Mouse (Mus musculus): ENCODE measurements around the gene Fzd2. TPM values are rescaled to one million over a fixed set of nuclear protein-coding genes. Genes with fewer than 3 reads are reported as not detected.
A peak's percentile ranks its signal among the peaks of the same experiment; 100 is the strongest.

Gene Fzd2
- polyA plus RNA-seq, 1 experiment = 2.7 TPM

GRCm38 (mm10) chr11:102610260-102610659 is 6.1 kb downstream of the Fzd2 start:
- 54% methylated on average over 4 of the region's 4 CpGs for WGBS
- H3K27me3 ChIP-seq (ENCODE audit: control insufficient read depth, insufficient read depth, low read length) = no peaks in the 10 kb centered on the region
- no peak for DNase-seq
- TF ChIP-seq CTCF (IDR thresholded peaks at IDR 0.05; ENCODE audit: borderline replicate concordance, insufficient read depth, low read depth, low read length) = no peak
- TF ChIP-seq POLR2A (IDR thresholded peaks at IDR 0.05; ENCODE audit: borderline replicate concordance, insufficient read depth, low read length) = no peak
- no peak overlapping the region for H3K4me3 ChIP-seq (replicated peaks; ENCODE audit: insufficient read depth, low read depth, low read length)
- no peak overlapping the region for H3K27ac ChIP-seq (ENCODE audit: insufficient read depth, low read length)
- H3K4me1 ChIP-seq (ENCODE audit: control insufficient read depth, insufficient read depth, low read length) = no peaks in the 10 kb centered on the region

- DNase-seq = no peak
- WGBS = 42% methylated on average over 9 of the region's 9 CpGs
- Histone ChIP-seq H3K27me3 (ENCODE audit: control insufficient read depth, insufficient read depth, low read length) (no peaks in the 10 kb centered on the region), H3K4me3 (replicated peaks; ENCODE audit: insufficient read depth, low read depth, low read length) (no peak overlapping the region), H3K27ac (ENCODE audit: insufficient read depth, low read length) (no peak overlapping the region), H3K4me1 (ENCODE audit: control insufficient read depth, insufficient read depth, low read length) (no peaks in the 10 kb centered on the region)
- no peak for TF ChIP-seq CTCF (IDR thresholded peaks at IDR 0.05; ENCODE audit: borderline replicate concordance, insufficient read depth, low read depth, low read length)
- no peak for TF ChIP-seq POLR2A (IDR thresholded peaks at IDR 0.05; ENCODE audit: borderline replicate concordance, insufficient read depth, low read length)
Observed at GRCm38 (mm10) chr11:102610675-102611316, 6.6 kb downstream of the Fzd2 start.

GRCm38 (mm10) chr11:102611317-102611705 is 7.1 kb downstream of the Fzd2 start:
- no peaks in the 10 kb centered on the region for H3K4me1 ChIP-seq (ENCODE audit: control insufficient read depth, insufficient read depth, low read length)
- no peaks in the 10 kb centered on the region for H3K27me3 ChIP-seq (ENCODE audit: control insufficient read depth, insufficient read depth, low read length)
- no peak for TF ChIP-seq POLR2A (IDR thresholded peaks at IDR 0.05; ENCODE audit: borderline replicate concordance, insufficient read depth, low read length)
- TF ChIP-seq CTCF (IDR thresholded peaks at IDR 0.05; ENCODE audit: borderline replicate concordance, insufficient read depth, low read depth, low read length) = no peak
- WGBS = 32% methylated on average over 6 of the region's 6 CpGs
- no peak for DNase-seq
- no peak overlapping the region for H3K27ac ChIP-seq (ENCODE audit: insufficient read depth, low read length)
- H3K4me3 ChIP-seq (replicated peaks; ENCODE audit: insufficient read depth, low read depth, low read length) = no peak overlapping the region

GRCm38 (mm10) chr11:102619449-102619848 is 15.3 kb downstream of the Fzd2 start:
- Histone ChIP-seq H3K4me1 (ENCODE audit: control insufficient read depth, insufficient read depth, low read length) (no peaks in the 10 kb centered on the region), H3K27ac (ENCODE audit: insufficient read depth, low read length) (no peak overlapping the region), H3K27me3 (ENCODE audit: control insufficient read depth, insufficient read depth, low read length) (no peaks in the 10 kb centered on the region), H3K4me3 (replicated peaks; ENCODE audit: insufficient read depth, low read depth, low read length) (no peak overlapping the region)
- no peak for TF ChIP-seq POLR2A (IDR thresholded peaks at IDR 0.05; ENCODE audit: borderline replicate concordance, insufficient read depth, low read length)
- TF ChIP-seq CTCF (IDR thresholded peaks at IDR 0.05; ENCODE audit: borderline replicate concordance, insufficient read depth, low read depth, low read length) = no peak
- no peak for DNase-seq
- WGBS = 60% methylated on average over 2 of the region's 2 CpGs

GRCm38 (mm10) chr11:102623876-102624789 is 19.9 kb downstream of the Fzd2 start:
- no peak overlapping the region for H3K4me3 ChIP-seq (replicated peaks; ENCODE audit: insufficient read depth, low read depth, low read length)
- H3K27me3 ChIP-seq (ENCODE audit: control insufficient read depth, insufficient read depth, low read length) = no peaks in the 10 kb centered on the region
- no peak for DNase-seq
- no peak overlapping the region for H3K27ac ChIP-seq (ENCODE audit: insufficient read depth, low read length)
- TF ChIP-seq CTCF (IDR thresholded peaks at IDR 0.05; ENCODE audit: borderline replicate concordance, insufficient read depth, low read depth, low read length) (no peak), POLR2A (IDR thresholded peaks at IDR 0.05; ENCODE audit: borderline replicate concordance, insufficient read depth, low read length) (no peak)
- peaks cover 4% of the 10 kb centered on the region; the same call in 1 of the 2 replicates for H3K4me1 ChIP-seq (ENCODE audit: control insufficient read depth, insufficient read depth, low read length)
- WGBS = 33% methylated on average over 17 of the region's 17 CpGs

GRCm38 (mm10) chr11:102624888-102625407 is 20.8 kb downstream of the Fzd2 start:
- Histone ChIP-seq H3K27me3 (ENCODE audit: control insufficient read depth, insufficient read depth, low read length) (no peaks in the 10 kb centered on the region), H3K4me3 (replicated peaks; ENCODE audit: insufficient read depth, low read depth, low read length) (peak overlapping the region; percentile 1), H3K27ac (ENCODE audit: insufficient read depth, low read length) (no peak overlapping the region), H3K4me1 (ENCODE audit: control insufficient read depth, insufficient read depth, low read length) (peaks cover 4% of the 10 kb centered on the region; the same call in 1 of the 2 replicates)
- no peak for TF ChIP-seq CTCF (IDR thresholded peaks at IDR 0.05; ENCODE audit: borderline replicate concordance, insufficient read depth, low read depth, low read length)
- TF ChIP-seq POLR2A (IDR thresholded peaks at IDR 0.05; ENCODE audit: borderline replicate concordance, insufficient read depth, low read length) = no peak
- WGBS = 19% methylated on average over 14 of the region's 14 CpGs
- DNase-seq = peak; percentile 23 to 30

- Histone ChIP-seq H3K27me3 (ENCODE audit: control insufficient read depth, insufficient read depth, low read length) (no peaks in the 10 kb centered on the region), H3K4me1 (ENCODE audit: control insufficient read depth, insufficient read depth, low read length) (peaks cover 4% of the 10 kb centered on the region; the same call in 1 of the 2 replicates), H3K4me3 (replicated peaks; ENCODE audit: insufficient read depth, low read depth, low read length) (no peak overlapping the region), H3K27ac (ENCODE audit: insufficient read depth, low read length) (no peak overlapping the region)
- TF ChIP-seq CTCF (IDR thresholded peaks at IDR 0.05; ENCODE audit: borderline replicate concordance, insufficient read depth, low read depth, low read length) (no peak), POLR2A (IDR thresholded peaks at IDR 0.05; ENCODE audit: borderline replicate concordance, insufficient read depth, low read length) (no peak)
- DNase-seq = no peak
- 84% methylated on average over 9 of the region's 9 CpGs for WGBS
Observed at GRCm38 (mm10) chr11:102627171-102627931, 23.2 kb downstream of the Fzd2 start.
